Mouse (Mus musculus): Measurements from ENCODE around the gene Jun. TPM values are rescaled to one million over a fixed set of nuclear protein-coding genes. Genes with fewer than 3 reads are reported as not detected.

The Jun gene
- total and polyA plus RNA-seq, 3 experiments = not detected

DNA sequence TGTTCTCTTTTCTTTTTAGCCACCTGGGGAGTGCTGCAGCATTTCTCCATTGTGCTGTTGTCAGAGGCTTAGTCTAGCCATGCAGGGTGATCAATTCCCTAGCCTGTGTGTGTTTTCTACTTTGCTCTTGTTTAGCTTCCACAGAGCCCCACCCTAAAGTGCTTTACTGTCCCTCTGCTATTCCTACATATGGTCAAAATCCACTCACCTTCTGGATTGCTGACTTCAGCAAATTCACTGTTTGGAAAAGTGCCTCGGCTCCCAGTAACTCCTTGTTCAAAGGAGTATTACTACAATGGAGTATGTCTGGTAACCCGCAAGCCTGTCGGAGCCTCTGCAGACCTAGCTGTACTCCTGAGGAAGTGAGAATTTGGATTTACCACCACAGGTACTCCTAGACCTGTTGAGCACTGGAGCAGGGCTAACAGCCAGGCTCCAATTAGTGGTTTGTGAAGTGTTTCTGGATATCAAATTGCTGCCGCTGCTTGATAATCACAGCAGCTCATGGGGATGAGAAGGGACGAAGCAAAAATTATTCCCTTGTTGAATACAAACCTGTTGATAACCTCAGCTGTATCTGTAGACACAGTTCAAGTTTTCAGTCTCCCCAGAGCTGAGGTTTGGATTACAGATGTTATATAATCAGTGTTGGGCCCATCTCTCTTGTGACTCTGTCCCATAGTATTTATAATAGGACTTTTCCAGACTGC, 3.8 kb downstream of the Jun start:
- Histone ChIP-seq H3K4me1 (ENCODE audit: control insufficient read depth in 1 of 2, insufficient read depth in 2 of 2, low read length in 2 of 2) (no peaks in the 10 kb centered on the region), H3K79me2 (ENCODE audit: control insufficient read depth, insufficient read depth, low read length, poor library complexity) (no peaks in the 10 kb centered on the region), H3K9ac (ENCODE audit: control insufficient read depth, low read depth, low read length, poor library complexity, severe bottlenecking) (no peak overlapping the region), H3K27ac (ENCODE audit: control insufficient read depth, low read depth, low read length) (no peak overlapping the region), H3K9me3 (replicated peaks; ENCODE audit: insufficient read depth, low read length) (no peaks in the 10 kb centered on the region), H3K36me3 (ENCODE audit: control insufficient read depth in 1 of 2, insufficient read depth in 2 of 2, low read length in 2 of 2) (no peaks in the 10 kb centered on the region), H3K27me3 (ENCODE audit: control insufficient read depth in 1 of 2, insufficient read depth in 2 of 2, low read length in 2 of 2) (no peaks in the 10 kb centered on the region), H3K4me3 (ENCODE audit: control insufficient read depth in 1 of 2, insufficient read depth in 1 of 2, low read depth in 2 of 2, low read length in 2 of 2) (no peak overlapping the region)
- DNase-seq (ENCODE audit: low read depth, low spot score) = no peak
- TF ChIP-seq EP300 (IDR thresholded peaks at IDR 0.05; ENCODE audit: low read depth in 1 of 2, low read length in 2 of 2) = no peak
- TF ChIP-seq ZMIZ1 (IDR thresholded peaks at IDR 0.05; ENCODE audit: low read depth, low read length) = no peak
- no peak for TF ChIP-seq MAFK (IDR thresholded peaks at IDR 0.05; ENCODE audit: borderline replicate concordance, low read depth, low read length)
- no peak for TF ChIP-seq MYB (IDR thresholded peaks at IDR 0.05; ENCODE audit: low read depth, low read length)
- no peak for TF ChIP-seq RCOR1 (IDR thresholded peaks at IDR 0.05; ENCODE audit: low read depth, low read length)

- no peaks in the 10 kb centered on the region for H3K79me2 ChIP-seq (ENCODE audit: control insufficient read depth, insufficient read depth, low read length, poor library complexity)
- no peak for DNase-seq (ENCODE audit: low read depth, low spot score)
- no peaks in the 10 kb centered on the region for H3K4me1 ChIP-seq (ENCODE audit: control insufficient read depth in 1 of 2, insufficient read depth in 2 of 2, low read length in 2 of 2)
- no peaks in the 10 kb centered on the region for H3K36me3 ChIP-seq (ENCODE audit: control insufficient read depth in 1 of 2, insufficient read depth in 2 of 2, low read length in 2 of 2)
- H3K9me3 ChIP-seq (replicated peaks; ENCODE audit: insufficient read depth, low read length) = no peaks in the 10 kb centered on the region
- no peak overlapping the region for H3K9ac ChIP-seq (ENCODE audit: control insufficient read depth, low read depth, low read length, poor library complexity, severe bottlenecking)
- no peak overlapping the region for H3K27ac ChIP-seq (ENCODE audit: control insufficient read depth, low read depth, low read length)
- TF ChIP-seq GABPA (IDR thresholded peaks at IDR 0.05; ENCODE audit: low read depth, low read length) = no peak
- no peak for TF ChIP-seq POLR2AphosphoS5 (IDR thresholded peaks at IDR 0.05; ENCODE audit: borderline replicate concordance, low read depth, low read length)
- no peak for TF ChIP-seq UBTF (IDR thresholded peaks at IDR 0.05; ENCODE audit: borderline replicate concordance, insufficient read depth, low read depth, low read length)
- no peak for TF ChIP-seq USF2 (IDR thresholded peaks at IDR 0.05; ENCODE audit: borderline replicate concordance in 1 of 2, insufficient read depth in 1 of 2, low read depth in 1 of 2, low read length in 2 of 2)
- TF ChIP-seq POLR2AphosphoS2 (IDR thresholded peaks at IDR 0.05; ENCODE audit: low read length) = no peak
- TF ChIP-seq TAL1 (IDR thresholded peaks at IDR 0.05; ENCODE audit: low read length) = no peak
- TF ChIP-seq ZC3H11A (IDR thresholded peaks at IDR 0.05; ENCODE audit: low read depth, low read length) = no peak
- TF ChIP-seq E2F4 (IDR thresholded peaks at IDR 0.05; ENCODE audit: borderline replicate concordance, low read depth, low read length) = no peak
- TF ChIP-seq JUND (IDR thresholded peaks at IDR 0.05; ENCODE audit: low read depth, low read length) = no peak
- TF ChIP-seq MXI1 (IDR thresholded peaks at IDR 0.05; ENCODE audit: low read depth, low read length) = no peak
- TF ChIP-seq MEF2A (IDR thresholded peaks at IDR 0.05; ENCODE audit: extremely low read depth, insufficient replicate concordance, low read depth, low read length, poor library complexity, severe bottlenecking) = no peak
- TF ChIP-seq TBP (IDR thresholded peaks at IDR 0.05; ENCODE audit: low read depth, low read length) = no peak
- no peak for TF ChIP-seq TCF12 (IDR thresholded peaks at IDR 0.05; ENCODE audit: low read depth, low read length)
- no peak overlapping the region for H3K4me3 ChIP-seq (ENCODE audit: control insufficient read depth in 1 of 2, insufficient read depth in 1 of 2, low read depth in 2 of 2, low read length in 2 of 2)
- H3K27me3 ChIP-seq (ENCODE audit: control insufficient read depth in 1 of 2, insufficient read depth in 2 of 2, low read length in 2 of 2) = no peaks in the 10 kb centered on the region
Measured at GRCm38 (mm10) chr4:95045133-95045532, 6.9 kb downstream of the Jun start.

Data from MEL (cell line).